In the genomic region with DNA sequence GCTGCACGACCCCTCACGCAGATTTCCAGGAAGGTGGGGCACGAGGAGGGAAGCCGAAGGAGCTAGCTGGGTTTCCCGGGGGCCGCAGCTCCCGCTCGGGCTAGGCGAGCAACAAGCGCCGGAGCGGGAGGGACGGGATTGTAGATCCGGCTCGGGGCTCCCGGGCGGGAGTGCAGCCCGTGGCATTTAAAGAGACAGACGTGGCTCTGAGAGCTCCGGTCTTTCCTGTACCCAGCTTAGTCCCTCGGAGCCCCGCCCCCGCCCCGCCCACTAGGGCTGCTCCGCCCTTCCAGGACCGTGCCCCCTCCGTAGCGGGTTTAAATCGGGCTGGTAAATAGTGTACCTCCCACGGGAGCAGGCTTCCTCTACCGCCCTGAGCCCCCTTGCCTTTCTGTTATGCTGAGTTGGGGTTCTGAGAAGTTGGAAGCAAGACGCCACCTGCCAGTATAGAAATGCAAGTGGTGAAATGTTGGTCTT, we compare ENCODE assay signal across 8 mouse cellular contexts. TPM values are rescaled to one million over a fixed set of nuclear protein-coding genes. Genes with fewer than 3 reads are reported as not detected.
DNase-seq lines count a peak whose midpoint lies in the region; ATAC-seq lines count a peak whose summit lies in the region.

No protein-coding gene starts in this region.

- intact Hi-C loops in gastrocnemius, postnatal 14 days (cut with DNase I; ENCODE audit: low total_unique reads): no loop called here
- intact Hi-C loops in left cerebral cortex, postnatal 10 days (cut with DNase I): loop anchor here (2.0 to 10.0 kb wide), 4 partner anchors 130 to 942 kb away; no protein-coding TSS in a partner anchor

- H3K4me1 ChIP-seq in intestine, embryonic 14.5 days (replicated peaks; ENCODE audit: control insufficient read depth, insufficient read depth, low read length): peaks cover 5% of the 10 kb centered on the region; the same call in 1 of the 2 replicates

- no peaks in the 10 kb centered on the region for H3K9me3 ChIP-seq in intestine, embryonic 14.5 days (ENCODE audit: control insufficient read depth, low read length)

- peak; percentile 88 for ATAC-seq in intestine, embryonic 14.5 days (replicated peaks; ENCODE audit: low FRiP score, low TSS enrichment, low read depth)
- peak; percentile 69 for ATAC-seq in megakaryocyte progenitor cell, adult 5-6 weeks (replicated peaks; ENCODE audit: poor library complexity)

- H3K27ac ChIP-seq in intestine, embryonic 14.5 days (ENCODE audit: low read depth): peak overlapping the region; percentile 86

- no peaks in the 10 kb centered on the region for H3K27me3 ChIP-seq in intestine, embryonic 14.5 days (replicated peaks; ENCODE audit: control insufficient read depth, insufficient read depth, low read length)

- WGBS in intestine, embryonic 14.5 days: under 1% methylated on average over 32 of the region's 32 CpGs

- H3K36me3 ChIP-seq in intestine, embryonic 14.5 days (ENCODE audit: control insufficient read depth, insufficient read depth, low read length): no peaks in the 10 kb centered on the region; the same call in 1 of the 2 replicates

- H3K4me3 ChIP-seq in intestine, embryonic 14.5 days (ENCODE audit: low read depth, low read length): peak overlapping the region; percentile 70

- H3K9ac ChIP-seq in intestine, embryonic 14.5 days (ENCODE audit: low read length): peak overlapping the region; percentile 78

- DNase-seq in adrenal gland, adult (ENCODE audit: inconsistent age in 2 of 2, low spot score in 1 of 2): peak; percentile 94 to 98
- DNase-seq in embryo, embryonic 10 days (ENCODE audit: low spot score): peak; percentile 89
- DNase-seq in gastrocnemius, postnatal 14 days: peak; percentile 86
- peak; percentile 89 for DNase-seq in intestine, embryonic 14.5 days (ENCODE audit: low spot score)
- peak; percentile 88 to 94 for DNase-seq in left cerebral cortex, postnatal 10 days (ENCODE audit: extremely low spot score in 1 of 2, low spot score in 2 of 2)
- peak; percentile 93 to 96 for DNase-seq in right cerebral cortex, postnatal 10 days (ENCODE audit: low spot score in 2 of 2)
- peak; percentile 94 for DNase-seq in urinary bladder, postnatal 14 days (ENCODE audit: low spot score)

- H3K4me2 ChIP-seq in intestine, embryonic 14.5 days (ENCODE audit: low read length): peak overlapping the region; percentile 100

RNA-seq across cellular contexts. Expression of a gene that starts 28.8 kb away (rescaled TPM):
- 1 to 10 TPM; 3.7 to 4.0 TPM for total RNA-seq in gastrocnemius, postnatal 14 days (2021)
- polyA plus RNA-seq in intestine, embryonic 14.5 days (2014; fragmentation: Nextera tagmentation; extraction: Ambion mirVana): 24.6 and 26.2 TPM in 2 replicates
- 10 to 100 TPM; 12.3 to 16.1 TPM for total RNA-seq in left cerebral cortex, postnatal 10 days (2021)
- 7.3 and 10.3 TPM in 2 replicates for total RNA-seq in megakaryocyte progenitor cell, adult 5-6 weeks (2015)
- total RNA-seq in megakaryocyte progenitor cell, adult 5-6 weeks (2017): 7.5 and 9.2 TPM in 2 replicates

Comparison
In these comparisons a context has a peak if more than half of its experiments do, and no peak if none do; other contexts are left out.
1. Peak in every context shown above with its lines: DNase-seq, ATAC-seq, H3K4me3 ChIP-seq and H3K27ac ChIP-seq.